Mouse (Mus musculus): ENCODE measurements around the gene Sec14l1. TPM values are rescaled to one million over a fixed set of nuclear protein-coding genes. Genes with fewer than 3 reads are reported as not detected.

The Sec14l1 gene
- polyA plus RNA-seq, 1 experiment, result 30.1 TPM

DNA sequence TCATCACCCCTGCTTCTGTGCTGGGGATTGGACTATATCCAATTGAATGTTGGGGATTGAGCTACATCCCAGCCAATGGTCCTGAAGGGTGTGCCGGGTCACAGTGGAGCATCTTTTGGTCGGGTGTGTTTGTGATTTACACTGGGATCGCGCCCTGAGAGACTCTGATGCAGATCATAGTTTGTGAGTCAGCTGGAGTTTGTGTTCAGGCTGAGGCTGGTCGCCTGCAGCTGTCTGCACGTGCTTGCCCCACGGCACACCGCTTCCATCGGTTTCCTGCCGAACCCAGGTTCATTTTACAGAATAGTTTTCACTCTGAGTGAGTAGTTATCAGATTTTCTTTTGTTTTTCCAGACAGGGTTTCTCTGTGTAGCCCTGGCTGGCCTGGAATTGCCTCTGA, 9.6 kb downstream of the Sec14l1 start:
- no peak for TF ChIP-seq CTCF (IDR thresholded peaks at IDR 0.05; ENCODE audit: extremely low read depth, insufficient read depth, insufficient read length, insufficient replicate concordance)
- TF ChIP-seq POLR2A (IDR thresholded peaks at IDR 0.05; ENCODE audit: low read depth, low read length), result no peak
- Histone ChIP-seq H3K27ac (ENCODE audit: insufficient read depth, low read length) (no peak overlapping the region), H3K4me3 (ENCODE audit: extremely low read depth, insufficient read depth, insufficient read length) (no peak overlapping the region), H3K4me1 (ENCODE audit: control insufficient read depth, insufficient read depth, insufficient read length) (peaks cover 3% of the 10 kb centered on the region; the same call in 1 of the 2 replicates), H3K36me3 (ENCODE audit: control insufficient read depth, insufficient read depth, low read length) (peaks cover 3% of the 10 kb centered on the region), H3K27me3 (ENCODE audit: control insufficient read depth, insufficient read depth, low read length) (no peaks in the 10 kb centered on the region)
- DNase-seq (ENCODE audit: low read depth in 1 of 2, low spot score in 2 of 2), result no peak
- 83% methylated on average over 10 of the region's 10 CpGs for WGBS

DNA sequence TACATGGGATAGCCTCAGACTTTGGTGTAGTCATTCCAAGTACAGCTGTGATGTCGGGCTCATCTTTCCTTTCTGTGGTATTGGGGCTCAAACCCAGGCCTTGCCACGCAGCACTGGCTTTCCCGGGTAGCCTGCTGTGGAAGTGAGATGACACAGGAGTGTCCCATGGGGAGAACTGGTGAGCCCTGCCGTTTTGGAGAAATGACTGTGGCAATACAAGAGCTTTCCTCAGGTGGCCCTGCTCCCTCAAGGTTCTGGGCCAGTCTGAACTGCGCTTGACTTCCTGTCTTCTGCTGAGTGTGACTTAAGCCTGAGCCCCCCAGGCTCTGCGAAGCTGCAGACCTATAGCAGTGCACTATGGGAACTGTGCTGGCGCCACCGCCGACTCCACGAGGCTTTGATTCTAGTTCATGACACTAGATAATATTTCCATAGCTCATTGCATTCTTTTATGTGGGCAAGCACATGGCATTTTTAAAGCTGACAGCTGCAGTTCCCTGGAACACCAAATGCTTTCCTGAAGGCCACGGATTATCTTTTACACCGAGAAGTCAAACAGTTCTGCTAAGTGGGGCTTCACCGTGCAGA, 12.4 kb downstream of the Sec14l1 start:
- H3K27me3 ChIP-seq (ENCODE audit: control insufficient read depth, insufficient read depth, low read length), result no peaks in the 10 kb centered on the region
- TF ChIP-seq POLR2A (IDR thresholded peaks at IDR 0.05; ENCODE audit: low read depth, low read length) (no peak), CTCF (IDR thresholded peaks at IDR 0.05; ENCODE audit: extremely low read depth, insufficient read depth, insufficient read length, insufficient replicate concordance) (no peak)
- no peak overlapping the region for H3K27ac ChIP-seq (ENCODE audit: insufficient read depth, low read length)
- WGBS, result 66% methylated on average over 13 of the region's 13 CpGs
- no peaks in the 10 kb centered on the region for H3K4me1 ChIP-seq (ENCODE audit: control insufficient read depth, insufficient read depth, insufficient read length)
- no peak for DNase-seq (ENCODE audit: low read depth in 1 of 2, low spot score in 2 of 2)
- no peak overlapping the region for H3K4me3 ChIP-seq (ENCODE audit: extremely low read depth, insufficient read depth, insufficient read length)
- H3K36me3 ChIP-seq (ENCODE audit: control insufficient read depth, insufficient read depth, low read length), result peaks cover 3% of the 10 kb centered on the region

DNA sequence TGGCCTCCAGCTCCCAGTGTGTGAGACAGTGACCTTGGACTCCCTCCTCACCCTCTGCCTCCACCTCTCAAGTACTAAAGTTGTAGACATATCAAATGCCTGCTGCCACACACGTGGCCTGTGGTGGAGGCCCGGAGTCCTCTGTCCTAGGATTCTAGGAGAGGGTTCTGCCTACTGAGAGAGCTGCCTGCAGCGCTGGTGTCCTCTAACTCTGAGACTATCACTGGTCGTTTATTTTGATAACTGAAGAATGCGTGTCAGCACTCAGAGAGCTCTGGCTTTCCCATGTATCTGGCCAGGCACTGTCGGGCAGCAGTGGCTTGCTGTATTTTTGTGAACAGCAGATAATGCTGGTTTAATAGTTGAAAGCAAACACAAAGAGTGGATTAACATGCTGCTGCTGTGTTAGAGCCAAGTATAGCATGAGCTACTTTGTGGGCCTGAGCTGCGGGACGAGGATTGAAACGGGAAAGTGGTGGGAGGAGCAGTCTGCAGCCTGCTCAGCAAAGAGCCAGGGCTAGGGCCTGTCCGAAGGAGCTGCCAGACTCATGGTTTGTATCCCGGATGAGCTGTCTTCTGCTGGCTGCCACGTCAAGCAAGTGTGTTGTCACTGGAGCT, 13.1 kb downstream of the Sec14l1 start:
- Histone ChIP-seq H3K4me3 (ENCODE audit: extremely low read depth, insufficient read depth, insufficient read length) (no peak overlapping the region), H3K36me3 (ENCODE audit: control insufficient read depth, insufficient read depth, low read length) (peaks cover 3% of the 10 kb centered on the region), H3K27ac (ENCODE audit: insufficient read depth, low read length) (0 out of 2 replicates have a peak overlapping the region, but pooled peaks have one; percentile 14), H3K4me1 (ENCODE audit: control insufficient read depth, insufficient read depth, insufficient read length) (no peaks in the 10 kb centered on the region), H3K27me3 (ENCODE audit: control insufficient read depth, insufficient read depth, low read length) (no peaks in the 10 kb centered on the region)
- WGBS, result 90% methylated on average over 12 of the region's 12 CpGs
- no peak for DNase-seq (ENCODE audit: low read depth in 1 of 2, low spot score in 2 of 2)
- TF ChIP-seq POLR2A (IDR thresholded peaks at IDR 0.05; ENCODE audit: low read depth, low read length), result no peak
- TF ChIP-seq CTCF (IDR thresholded peaks at IDR 0.05; ENCODE audit: extremely low read depth, insufficient read depth, insufficient read length, insufficient replicate concordance), result no peak

GRCm38 (mm10) chr11:117129473-117129872, 14.5 kb downstream of the Sec14l1 start:
- TF ChIP-seq CTCF (IDR thresholded peaks at IDR 0.05; ENCODE audit: extremely low read depth, insufficient read depth, insufficient read length, insufficient replicate concordance), result no peak
- TF ChIP-seq POLR2A (IDR thresholded peaks at IDR 0.05; ENCODE audit: low read depth, low read length), result no peak
- H3K27ac ChIP-seq (ENCODE audit: insufficient read depth, low read length), result no peak overlapping the region
- H3K4me3 ChIP-seq (ENCODE audit: extremely low read depth, insufficient read depth, insufficient read length), result no peak overlapping the region
- no peaks in the 10 kb centered on the region for H3K4me1 ChIP-seq (ENCODE audit: control insufficient read depth, insufficient read depth, insufficient read length)
- H3K36me3 ChIP-seq (ENCODE audit: control insufficient read depth, insufficient read depth, low read length), result peaks cover 3% of the 10 kb centered on the region
- no peaks in the 10 kb centered on the region for H3K27me3 ChIP-seq (ENCODE audit: control insufficient read depth, insufficient read depth, low read length)
- no peak for DNase-seq (ENCODE audit: low read depth in 1 of 2, low spot score in 2 of 2)
- WGBS, result 95% methylated on average over 11 of the region's 11 CpGs

DNA sequence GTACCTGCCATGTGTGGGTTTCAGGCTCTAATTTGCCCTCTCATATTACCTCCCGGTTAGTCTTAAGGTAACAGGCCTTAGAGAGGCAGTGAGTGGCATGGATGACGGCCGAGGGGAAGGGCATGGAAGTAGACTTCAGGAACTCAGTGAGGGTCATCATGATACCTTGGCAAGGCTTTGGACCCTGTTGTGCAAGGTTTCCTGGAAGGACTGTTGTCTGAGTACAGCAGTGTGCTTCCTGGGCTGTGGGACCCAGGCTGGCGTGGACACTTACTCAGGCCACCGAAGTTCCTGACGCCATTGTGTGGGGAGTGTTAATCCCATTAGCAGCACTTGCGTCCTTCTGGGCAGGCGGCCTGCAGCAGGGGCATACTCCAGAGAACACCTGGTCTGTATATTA, 15.1 kb downstream of the Sec14l1 start:
- no peaks in the 10 kb centered on the region for H3K27me3 ChIP-seq (ENCODE audit: control insufficient read depth, insufficient read depth, low read length)
- DNase-seq (ENCODE audit: low read depth in 1 of 2, low spot score in 2 of 2), result no peak
- H3K4me3 ChIP-seq (ENCODE audit: extremely low read depth, insufficient read depth, insufficient read length), result no peak overlapping the region
- no peak overlapping the region for H3K27ac ChIP-seq (ENCODE audit: insufficient read depth, low read length)
- H3K4me1 ChIP-seq (ENCODE audit: control insufficient read depth, insufficient read depth, insufficient read length), result no peaks in the 10 kb centered on the region
- peaks cover 3% of the 10 kb centered on the region for H3K36me3 ChIP-seq (ENCODE audit: control insufficient read depth, insufficient read depth, low read length)
- TF ChIP-seq CTCF (IDR thresholded peaks at IDR 0.05; ENCODE audit: extremely low read depth, insufficient read depth, insufficient read length, insufficient replicate concordance) (no peak), POLR2A (IDR thresholded peaks at IDR 0.05; ENCODE audit: low read depth, low read length) (no peak)
- WGBS, result 89% methylated on average over 8 of the region's 8 CpGs

DNA sequence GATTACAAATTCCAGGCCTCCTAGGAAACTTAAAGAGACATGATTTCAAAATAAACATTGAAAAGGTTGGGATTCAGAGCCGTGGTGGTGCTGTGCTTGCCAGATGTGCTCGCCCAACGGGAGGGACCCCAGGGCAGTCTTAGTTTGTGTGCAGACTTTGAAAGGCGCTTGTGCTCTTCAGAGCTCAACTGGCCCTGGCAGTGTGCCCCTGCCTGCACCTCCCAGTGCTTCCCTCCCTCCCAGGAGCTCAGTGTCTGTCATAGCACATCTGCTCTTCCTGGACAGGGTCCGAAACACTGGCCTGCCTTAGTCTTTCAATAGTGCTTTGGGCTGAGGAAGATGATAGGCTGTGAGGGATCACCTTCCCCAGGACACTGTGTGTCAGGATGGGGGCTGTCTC, 15.9 kb downstream of the Sec14l1 start:
- Histone ChIP-seq H3K27me3 (ENCODE audit: control insufficient read depth, insufficient read depth, low read length) (no peaks in the 10 kb centered on the region), H3K36me3 (ENCODE audit: control insufficient read depth, insufficient read depth, low read length) (peaks cover 3% of the 10 kb centered on the region), H3K4me3 (ENCODE audit: extremely low read depth, insufficient read depth, insufficient read length) (no peak overlapping the region), H3K4me1 (ENCODE audit: control insufficient read depth, insufficient read depth, insufficient read length) (no peaks in the 10 kb centered on the region), H3K27ac (ENCODE audit: insufficient read depth, low read length) (no peak overlapping the region)
- no peak for DNase-seq (ENCODE audit: low read depth in 1 of 2, low spot score in 2 of 2)
- TF ChIP-seq CTCF (IDR thresholded peaks at IDR 0.05; ENCODE audit: extremely low read depth, insufficient read depth, insufficient read length, insufficient replicate concordance) (no peak), POLR2A (IDR thresholded peaks at IDR 0.05; ENCODE audit: low read depth, low read length) (no peak)
- 87% methylated on average over 5 of the region's 5 CpGs for WGBS

DNA sequence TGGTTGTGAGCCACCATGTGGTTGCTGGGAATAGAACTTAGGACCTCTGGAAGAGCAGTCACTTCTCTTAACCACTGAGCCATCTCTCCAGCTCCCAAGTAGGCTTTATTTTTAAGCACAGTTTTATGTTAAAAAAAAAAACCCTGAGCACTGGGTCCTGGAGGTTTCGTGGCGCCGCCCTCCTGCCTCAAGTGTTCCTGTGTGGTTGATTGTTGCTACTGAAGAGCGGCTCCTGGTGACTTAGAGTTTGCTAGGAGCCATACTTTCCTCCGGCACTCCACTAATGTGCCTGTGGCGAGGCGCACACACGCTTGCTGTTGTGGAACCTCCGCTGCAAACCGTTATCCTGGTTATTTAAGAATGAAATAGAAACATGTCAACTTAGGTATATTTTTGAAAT, 16.5 kb downstream of the Sec14l1 start:
- no peaks in the 10 kb centered on the region for H3K4me1 ChIP-seq (ENCODE audit: control insufficient read depth, insufficient read depth, insufficient read length)
- H3K4me3 ChIP-seq (ENCODE audit: extremely low read depth, insufficient read depth, insufficient read length), result no peak overlapping the region
- no peak for DNase-seq (ENCODE audit: low read depth in 1 of 2, low spot score in 2 of 2)
- H3K36me3 ChIP-seq (ENCODE audit: control insufficient read depth, insufficient read depth, low read length), result peaks cover 3% of the 10 kb centered on the region
- TF ChIP-seq CTCF (IDR thresholded peaks at IDR 0.05; ENCODE audit: extremely low read depth, insufficient read depth, insufficient read length, insufficient replicate concordance) (no peak), POLR2A (IDR thresholded peaks at IDR 0.05; ENCODE audit: low read depth, low read length) (no peak)
- 77% methylated on average over 10 of the region's 10 CpGs for WGBS
- no peaks in the 10 kb centered on the region for H3K27me3 ChIP-seq (ENCODE audit: control insufficient read depth, insufficient read depth, low read length)
- H3K27ac ChIP-seq (ENCODE audit: insufficient read depth, low read length), result no peak overlapping the region

Measured in spleen, adult 2 months (tissue).